Mouse (Mus musculus) midbrain, embryonic 13.5 days (tissue): ENCODE results near the gene Sp1. TPM values are rescaled to one million over a fixed set of nuclear protein-coding genes. Genes with fewer than 3 reads are reported as not detected.

ENCODE experiments used
- ATAC-seq: fragments of 200-750 bp; cut with Nextera tagmentation; 2 replicates; pipeline ENCODE4 v1.8.0; 2017; ENCODE audit warnings: mild to moderate bottlenecking, moderate TSS enrichment, moderate library complexity
- H3K27ac ChIP-seq: fragments of 300-500 bp; sonication (generic); 2 replicates; pipeline ENCODE4 v1.5.1; 2015; ENCODE audit warnings: inconsistent platforms, mild to moderate bottlenecking, moderate library complexity
- H3K27me3 ChIP-seq: fragments of 300-500 bp; sonication (generic); 2 replicates; pipeline ENCODE4 v1.6.1; 2015; ENCODE audit warnings: mild to moderate bottlenecking, inconsistent platforms
- H3K36me3 ChIP-seq: fragments of 300-500 bp; sonication (generic); 2 replicates; pipeline ENCODE4 v1.6.1; 2015; ENCODE audit warnings: mild to moderate bottlenecking, inconsistent platforms
- H3K4me1 ChIP-seq: fragments of 300-500 bp; sonication (generic); replicated peaks from 2 replicates; pipeline ENCODE4 v1.6.1; 2015; ENCODE audit warnings: inconsistent platforms
- H3K4me2 ChIP-seq: fragments of 300-500 bp; sonication (generic); replicated peaks from 2 replicates; pipeline ENCODE4 v1.6.1; 2015; ENCODE audit warnings: moderate library complexity, mild to moderate bottlenecking, inconsistent platforms
- H3K4me3 ChIP-seq: fragments of 300-500 bp; sonication (generic); replicated peaks from 2 replicates; pipeline ENCODE4 v1.5.1; 2015; ENCODE audit warnings: mild to moderate bottlenecking, inconsistent platforms
- H3K9ac ChIP-seq: fragments of 300-500 bp; sonication (generic); replicated peaks from 2 replicates; pipeline ENCODE4 v1.6.1; 2015; ENCODE audit warnings: mild to moderate bottlenecking, inconsistent platforms
- H3K9me3 ChIP-seq: fragments of 300-500 bp; sonication (generic); 2 replicates; pipeline ENCODE4 v1.6.1; 2016; ENCODE audit warnings: mild to moderate bottlenecking, inconsistent platforms
- WGBS: fragments of 180-500 bp; shearing (Covaris S2); methylation state at CpG from one replicate; pipeline ENCODE4 v1.1.7; 2015; 5-methylcytosine and 5-hydroxymethylcytosine counted together
- polyA plus RNA-seq: library from polyadenylated mRNA; unstranded; fragments of >200 nt; fragmentation: Nextera tagmentation; extraction: Ambion mirVana; gene quantifications from 2 replicates; pipeline ENCODE4 v1.2.1, GENCODE M21; 2015

Gene Sp1
- 5.6 TPM in 2 replicates for polyA plus RNA-seq

- Histone ChIP-seq H3K27ac (peak within 1 kb of the TSS; percentile 99), H3K36me3 (peaks cover 31% of the 10 kb centered on the region), H3K4me1 (peaks cover 43% of the 10 kb centered on the region), H3K4me3 (peak within 1 kb of the TSS; percentile 94), H3K4me2 (peak within 1 kb of the TSS; percentile 62), H3K9ac (peak within 1 kb of the TSS; percentile 92), H3K27me3 (0 out of 2 replicates have a peak, but pooled peaks cover 1% of the 10 kb centered on the region), H3K9me3 (no peaks in the 10 kb centered on the region)
- peak; percentile 99 for ATAC-seq
- under 1% methylated on average over 38 of the region's 38 CpGs for WGBS
Measured at GRCm38 (mm10) chr15:102405489-102406195, at the start of gene Sp1. Sp1 (plus strand) TSS chr15:102406143.

DNA sequence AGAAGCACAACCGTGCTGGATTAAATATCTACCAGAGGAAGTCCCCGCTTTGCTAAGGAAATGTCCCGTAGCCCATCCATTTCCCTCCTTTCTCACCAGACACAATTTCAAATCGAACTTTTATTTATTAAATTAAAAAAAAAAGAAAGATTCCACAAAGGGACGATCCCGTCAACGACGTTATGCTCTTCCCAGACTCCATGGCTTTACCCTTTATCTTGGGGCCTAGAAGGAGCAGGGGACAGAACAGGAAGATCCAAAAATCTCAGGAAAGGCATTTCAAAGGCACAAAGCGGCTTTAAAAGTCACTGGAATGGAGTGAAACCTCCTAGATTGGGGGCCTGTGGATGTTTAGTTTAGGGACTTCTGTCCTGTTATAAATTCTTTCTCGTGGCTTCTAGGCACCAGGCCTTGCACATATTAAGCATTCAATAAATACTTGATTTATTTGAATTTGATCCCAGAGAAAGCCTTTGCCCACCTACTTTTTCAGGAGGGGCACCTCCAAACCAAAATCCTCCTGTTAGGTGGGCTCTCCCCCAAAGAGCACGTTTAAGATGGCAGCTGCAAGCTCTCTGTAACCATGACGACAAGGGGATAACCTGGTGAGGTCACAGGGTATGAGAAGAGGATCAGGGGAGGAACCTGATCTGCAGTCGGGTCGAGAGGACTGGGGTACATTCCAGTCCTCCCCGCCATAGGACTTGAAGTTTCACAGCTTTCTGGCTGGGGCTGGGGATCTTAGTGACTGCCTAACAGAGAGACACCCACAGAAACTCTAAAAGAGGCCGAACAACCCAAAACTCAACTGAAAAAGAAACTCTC is 49.2 kb upstream of the Sp1 start:
- H3K9me3 ChIP-seq: no peaks in the 10 kb centered on the region
- H3K4me1 ChIP-seq: peaks cover 31% of the 10 kb centered on the region
- WGBS: 23% methylated on average over 16 of the region's 16 CpGs
- peak overlapping the region; percentile 94 for H3K4me2 ChIP-seq
- no peaks in the 10 kb centered on the region for H3K36me3 ChIP-seq
- H3K27me3 ChIP-seq: peaks cover 48% of the 10 kb centered on the region
- no peak for ATAC-seq
- H3K9ac ChIP-seq: no peak overlapping the region
- H3K4me3 ChIP-seq: peak overlapping the region; percentile 51; the same call in 1 of the 2 replicates
- H3K27ac ChIP-seq: no peak overlapping the region

GRCm38 (mm10) chr15:102358126-102358525 is 47.8 kb upstream of the Sp1 start:
- H3K27me3 ChIP-seq: peaks cover 60% of the 10 kb centered on the region
- no peaks in the 10 kb centered on the region for H3K36me3 ChIP-seq
- H3K4me2 ChIP-seq: peak overlapping the region; percentile 43
- no peaks in the 10 kb centered on the region for H3K9me3 ChIP-seq
- 0 out of 2 replicates have a peak overlapping the region, but pooled peaks have one; percentile 37 for H3K9ac ChIP-seq
- WGBS: 3% methylated on average over 25 of the region's 25 CpGs
- ATAC-seq: no peak
- no peak overlapping the region for H3K27ac ChIP-seq
- H3K4me1 ChIP-seq: peaks cover 36% of the 10 kb centered on the region
- peak overlapping the region; percentile 20; the same call in 1 of the 2 replicates for H3K4me3 ChIP-seq

DNA sequence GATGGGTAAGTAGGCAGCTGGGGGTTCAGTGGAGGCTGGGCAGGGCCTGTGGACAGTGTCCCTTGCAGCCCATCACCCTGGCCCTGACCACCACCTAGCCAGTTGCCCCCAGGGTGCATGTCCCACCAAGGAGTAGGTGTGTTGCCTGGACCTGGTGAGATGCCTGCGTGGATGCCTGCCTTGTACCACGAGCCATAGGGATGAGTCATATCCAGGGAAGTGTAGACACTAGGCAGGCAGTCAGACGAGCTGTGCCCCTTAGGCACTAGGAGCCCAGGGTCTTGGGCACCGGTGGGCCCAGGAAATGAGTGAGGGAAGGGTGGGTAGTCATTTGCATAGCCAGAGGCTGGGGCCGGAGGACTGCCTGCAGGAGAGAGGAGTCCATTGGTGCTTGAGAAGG is 47.1 kb upstream of the Sp1 start:
- Histone ChIP-seq H3K4me2 (no peak overlapping the region), H3K27me3 (peaks cover 67% of the 10 kb centered on the region), H3K4me3 (no peak overlapping the region), H3K9ac (0 out of 2 replicates have a peak overlapping the region, but pooled peaks have one; percentile 37), H3K4me1 (peaks cover 36% of the 10 kb centered on the region), H3K36me3 (no peaks in the 10 kb centered on the region), H3K9me3 (no peaks in the 10 kb centered on the region), H3K27ac (no peak overlapping the region)
- ATAC-seq: no peak
- WGBS: 21% methylated on average over 5 of the region's 5 CpGs

DNA sequence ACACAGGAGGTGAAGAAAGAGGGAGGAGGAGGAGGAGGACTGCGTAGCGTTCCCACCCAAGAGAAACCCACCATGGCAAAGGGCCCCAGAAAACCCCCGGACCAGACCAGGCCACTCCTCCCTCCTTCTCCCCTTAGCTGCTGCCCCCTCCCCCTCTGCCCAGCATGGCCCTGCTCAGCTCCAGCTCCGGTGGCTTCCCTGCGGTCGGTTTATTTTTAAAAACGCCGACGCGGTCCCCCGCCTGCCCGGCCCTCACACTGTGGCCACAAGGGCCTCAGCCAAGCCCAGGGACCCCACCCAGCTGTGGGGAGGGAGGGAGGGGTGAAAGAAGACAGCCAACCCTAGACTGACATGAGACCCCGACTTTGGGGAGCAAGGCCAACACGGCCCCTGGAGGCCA is 43.3 kb upstream of the Sp1 start:
- peaks cover 74% of the 10 kb centered on the region for H3K27me3 ChIP-seq
- no peak overlapping the region for H3K4me3 ChIP-seq
- WGBS: 9% methylated on average over 14 of the region's 14 CpGs
- no peaks in the 10 kb centered on the region for H3K36me3 ChIP-seq
- peaks cover 29% of the 10 kb centered on the region for H3K4me1 ChIP-seq
- no peak for ATAC-seq
- no peak overlapping the region; the same call in 1 of the 2 replicates for H3K4me2 ChIP-seq
- no peak overlapping the region for H3K27ac ChIP-seq
- 0 out of 2 replicates have a peak overlapping the region, but pooled peaks have one; percentile 5 for H3K9ac ChIP-seq
- H3K9me3 ChIP-seq: no peaks in the 10 kb centered on the region

- no peaks in the 10 kb centered on the region for H3K36me3 ChIP-seq
- H3K4me2 ChIP-seq: no peak overlapping the region
- peaks cover 53% of the 10 kb centered on the region for H3K27me3 ChIP-seq
- H3K4me1 ChIP-seq: peaks cover 15% of the 10 kb centered on the region
- no peak for ATAC-seq
- no peak overlapping the region for H3K9ac ChIP-seq
- no peak overlapping the region for H3K27ac ChIP-seq
- no peaks in the 10 kb centered on the region for H3K9me3 ChIP-seq
- 97% methylated on average over 1 of the region's 1 CpGs for WGBS
- H3K4me3 ChIP-seq: no peak overlapping the region
Measured at GRCm38 (mm10) chr15:102364678-102365077, 41.3 kb upstream of the Sp1 start.

GRCm38 (mm10) chr15:102366238-102366637 is 39.7 kb upstream of the Sp1 start:
- WGBS: 1% methylated on average over 7 of the region's 7 CpGs
- Histone ChIP-seq H3K9me3 (no peaks in the 10 kb centered on the region), H3K27me3 (peaks cover 60% of the 10 kb centered on the region), H3K27ac (no peak overlapping the region), H3K9ac (peak overlapping the region; percentile 52), H3K4me3 (peak overlapping the region; percentile 30), H3K4me1 (peaks cover 26% of the 10 kb centered on the region), H3K4me2 (peak overlapping the region; percentile 54), H3K36me3 (no peaks in the 10 kb centered on the region)
- ATAC-seq: no peak; the same call in 1 of the 2 replicates

- peak; percentile 21; the same call in 1 of the 2 replicates for ATAC-seq
- H3K9me3 ChIP-seq: no peaks in the 10 kb centered on the region
- peak within 1 kb of the TSS; percentile 30 for H3K4me3 ChIP-seq
- 6% methylated on average over 15 of the region's 15 CpGs for WGBS
- peak within 1 kb of the TSS; percentile 54 for H3K4me2 ChIP-seq
- H3K4me1 ChIP-seq: peaks cover 26% of the 10 kb centered on the region
- H3K27me3 ChIP-seq: peaks cover 65% of the 10 kb centered on the region
- H3K36me3 ChIP-seq: no peaks in the 10 kb centered on the region
- peak within 1 kb of the TSS; percentile 52 for H3K9ac ChIP-seq
- no peak within 1 kb of the TSS for H3K27ac ChIP-seq
Measured at GRCm38 (mm10) chr15:102366733-102367344, 39.1 kb upstream of the Sp1 start, which contains the start of gene Sp7. Sp7 (minus strand) TSS chr15:102367182.

DNA sequence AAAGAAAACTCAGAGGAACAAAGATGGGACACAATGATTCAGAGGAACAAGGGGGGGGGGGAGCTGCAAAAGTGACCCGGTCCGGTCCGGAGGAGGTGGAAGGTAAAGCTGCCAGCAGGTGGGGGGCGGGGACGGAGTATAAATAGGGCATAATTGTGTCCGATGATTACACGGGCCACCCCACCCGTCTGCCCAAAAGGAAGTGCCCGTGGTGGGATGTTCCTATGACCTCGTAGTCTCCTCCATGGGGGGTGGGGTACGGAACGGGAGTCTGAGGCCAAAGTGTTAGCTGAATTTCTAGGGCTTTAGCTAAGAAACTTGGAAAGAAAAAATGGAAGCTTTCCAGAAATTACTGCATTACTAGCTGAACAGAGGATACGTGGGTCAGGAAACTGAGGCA is 36.0 kb upstream of the Sp1 start:
- Histone ChIP-seq H3K4me1 (peaks cover 20% of the 10 kb centered on the region), H3K9me3 (no peaks in the 10 kb centered on the region), H3K4me3 (no peak overlapping the region), H3K9ac (no peak overlapping the region), H3K36me3 (no peaks in the 10 kb centered on the region), H3K27me3 (peaks cover 42% of the 10 kb centered on the region), H3K4me2 (no peak overlapping the region), H3K27ac (no peak overlapping the region)
- WGBS: 10% methylated on average over 13 of the region's 13 CpGs
- ATAC-seq: no peak

DNA sequence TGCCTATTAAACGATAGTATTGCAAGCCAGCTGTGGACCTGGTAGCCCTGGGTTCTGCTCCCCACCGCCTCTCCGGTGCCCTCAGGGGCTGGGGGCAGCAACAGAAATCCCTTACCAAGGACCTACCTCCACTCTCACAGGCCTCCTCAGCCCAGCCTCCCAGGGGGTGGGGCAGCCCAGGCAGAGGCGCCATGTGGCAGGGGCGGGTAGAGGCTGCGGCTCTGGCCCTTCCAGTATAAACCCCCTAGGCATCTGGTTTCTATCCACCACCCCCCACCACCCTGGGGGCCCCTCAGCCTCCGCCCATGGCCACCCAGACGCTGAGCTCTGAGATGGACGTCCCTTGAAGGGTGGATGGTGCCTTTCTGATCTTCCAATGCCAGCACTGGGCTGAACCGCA is 35.2 kb upstream of the Sp1 start:
- no peak overlapping the region for H3K9ac ChIP-seq
- no peak overlapping the region for H3K27ac ChIP-seq
- H3K36me3 ChIP-seq: no peaks in the 10 kb centered on the region
- H3K4me2 ChIP-seq: no peak overlapping the region
- peaks cover 40% of the 10 kb centered on the region for H3K27me3 ChIP-seq
- no peak overlapping the region for H3K4me3 ChIP-seq
- no peak for ATAC-seq
- WGBS: 10% methylated on average over 10 of the region's 10 CpGs
- no peaks in the 10 kb centered on the region for H3K9me3 ChIP-seq
- peaks cover 20% of the 10 kb centered on the region for H3K4me1 ChIP-seq

GRCm38 (mm10) chr15:102376453-102377162 is 29.3 kb upstream of the Sp1 start:
- Histone ChIP-seq H3K36me3 (no peaks in the 10 kb centered on the region), H3K9me3 (no peaks in the 10 kb centered on the region), H3K9ac (peak overlapping the region; percentile 75), H3K4me3 (peak overlapping the region; percentile 60), H3K27ac (peak overlapping the region; percentile 76), H3K4me2 (peak overlapping the region; percentile 96), H3K4me1 (peaks cover 19% of the 10 kb centered on the region), H3K27me3 (peaks cover 12% of the 10 kb centered on the region; the same call in 1 of the 2 replicates)
- 0% methylated on average over 30 of the region's 43 CpGs for WGBS
- peak; percentile 85 for ATAC-seq
